Mouse (Mus musculus) stomach, embryonic 14.5 days (tissue): Measurements from ENCODE around the gene Ddx19a. TPM values are rescaled to one million over a fixed set of nuclear protein-coding genes. Genes with fewer than 3 reads are reported as not detected.

Source experiments
- microRNA-seq: library from miRNA; unstranded; fragments of <30 nt; microRNA quantifications from one replicate; pipeline ENCODE4, GENCODE M21; 2016
- polyA plus RNA-seq: library from polyadenylated mRNA; unstranded; fragments of >200 nt; fragmentation: Nextera tagmentation; extraction: Ambion mirVana; gene quantifications from 2 replicates; pipeline ENCODE4 v1.2.1, GENCODE M21; 2014

Ddx19a gene
- polyA plus RNA-seq, 1 experiment from 2014 or later, result 18.4 TPM

Small RNA genes lying within 50 kb of the gene (microRNA-seq; reads per million reads assigned to microRNA genes)
- gene Gm24103, result not detected
- gene Mir3473d, result not detected

Other genes with a start within 250 kb of the Ddx19a start
- 1.2 and 1.5 TPM in 2 replicates for gene Il34, start 191.9 kb downstream of the Ddx19a start, polyA plus RNA-seq
- gene Cog4, start 151.2 kb downstream of the Ddx19a start, polyA plus RNA-seq, result 61.5 and 67.4 TPM in 2 replicates
- 148 TPM in 2 replicates for gene Sf3b3, start 151.0 kb downstream of the Ddx19a start, polyA plus RNA-seq
- gene Fuk, start 95.3 kb downstream of the Ddx19a start, polyA plus RNA-seq, result 8.2 and 9.0 TPM in 2 replicates
- gene St3gal2, start 77.9 kb downstream of the Ddx19a start, polyA plus RNA-seq, result 11.0 and 11.6 TPM in 2 replicates
- gene Ddx19b, start 34.0 kb upstream of the Ddx19a start, polyA plus RNA-seq, result 6.2 and 7.7 TPM in 2 replicates
- gene Aars, start 35.3 kb upstream of the Ddx19a start, polyA plus RNA-seq, result 43.2 and 52.0 TPM in 2 replicates
- gene Exosc6, start 58.5 kb upstream of the Ddx19a start, polyA plus RNA-seq, result 13.2 and 13.8 TPM in 2 replicates
- gene Clec18a, start 94.6 kb upstream of the Ddx19a start, polyA plus RNA-seq, result not detected in 2 replicates
- 7.5 and 8.6 TPM in 2 replicates for gene Pdpr, start 96.8 kb upstream of the Ddx19a start, polyA plus RNA-seq